Mouse (Mus musculus) activated CD4-positive, CD25-positive, alpha-beta regulatory T cell, adult 9 weeks (primary cell): ENCODE measurements around the gene Scyl3. TPM values are rescaled to one million over a fixed set of nuclear protein-coding genes. Genes with fewer than 3 reads are reported as not detected.

ENCODE experiments used
- polyA plus RNA-seq: library from polyadenylated mRNA; unstranded; fragments of 100-300 nt; shearing (Covaris generic); gene quantifications from one replicate; pipeline ENCODE4 v1.2.1, GENCODE M21; 2017

The Scyl3 gene
- 38.4 TPM for polyA plus RNA-seq

DNA sequence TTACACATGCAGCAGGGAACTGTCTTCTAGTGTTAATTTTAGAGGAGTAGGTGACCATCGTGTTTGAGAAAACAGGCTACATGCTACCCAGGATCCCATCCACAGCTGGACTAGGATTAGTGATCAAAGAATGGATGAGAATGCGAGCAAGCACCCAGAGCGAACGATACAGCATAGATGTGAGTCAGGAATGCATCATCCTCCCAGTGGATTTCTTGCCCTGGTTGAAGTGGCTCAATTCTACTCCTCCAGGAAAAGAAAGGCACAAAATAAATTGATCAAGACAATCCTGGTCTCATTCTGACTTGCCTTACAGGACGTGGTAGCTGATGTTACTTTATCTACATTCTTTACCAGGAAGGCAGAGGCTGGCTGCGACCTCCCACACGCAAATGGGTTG, at the start of gene Scyl3:
Scyl3 (plus strand) TSS at position 255 of the 400 bp plus-strand sequence.

DNA sequence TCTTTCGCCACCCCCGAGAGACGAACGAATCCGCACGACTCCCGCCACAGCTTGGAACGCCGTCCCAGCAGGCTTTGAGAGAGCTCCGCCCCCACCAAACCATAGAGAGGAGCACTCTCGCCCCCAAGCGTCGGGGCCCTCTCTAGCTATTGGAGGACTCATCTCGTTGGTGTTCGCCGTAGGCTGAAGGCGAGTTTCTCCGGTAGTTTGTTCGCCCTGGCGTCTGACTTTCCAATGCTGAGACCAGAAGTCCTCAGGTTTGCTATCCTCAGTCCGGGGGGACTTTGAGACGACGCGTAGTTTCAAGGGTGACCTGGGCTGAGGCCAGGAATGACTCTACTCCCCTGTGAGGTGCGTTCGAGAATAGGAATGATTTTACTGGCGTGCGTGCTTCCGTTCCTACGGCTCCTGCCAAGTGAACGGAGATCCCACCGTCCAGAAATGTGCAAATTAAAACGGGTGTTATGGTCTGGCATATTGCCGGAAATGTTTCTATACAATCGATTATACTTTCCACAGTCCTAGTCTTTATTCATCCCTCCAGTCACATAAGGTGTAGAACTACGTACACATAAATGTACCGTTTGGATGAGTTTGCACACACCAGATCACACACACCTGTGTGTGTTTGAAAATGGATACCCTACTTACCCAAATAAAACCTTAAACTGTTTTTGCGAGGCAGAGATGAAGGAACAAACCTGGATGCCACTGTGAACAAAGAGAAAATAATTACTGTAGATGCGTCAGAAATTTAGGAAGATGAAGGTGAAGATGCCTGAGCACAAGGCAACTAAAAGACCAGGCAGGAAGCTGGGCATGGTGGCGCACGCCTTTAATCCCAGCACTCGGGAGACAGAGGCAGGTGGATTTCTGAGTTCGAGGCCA, 66.1 kb downstream of the Scyl3 start, which contains the start of the genes BC055324 and Mettl18:
BC055324 (minus strand) TSS at position 76 of the 888 bp plus-strand sequence.
Mettl18 (plus strand) TSS at position 169 of the 888 bp plus-strand sequence.

Other genes with a start within 250 kb of the Scyl3 start
- gene Mettl11b, start 203.9 kb upstream of the Scyl3 start, polyA plus RNA-seq, result not detected
- gene Kifap3, start 149.5 kb upstream of the Scyl3 start, polyA plus RNA-seq, result 4.0 TPM
- gene BC055324, start 65.7 kb downstream of the Scyl3 start, polyA plus RNA-seq, result 4.5 TPM
- 25.7 TPM for gene Mettl18, start 65.8 kb downstream of the Scyl3 start, polyA plus RNA-seq
- 0.31 TPM for gene Sele, start 119.1 kb downstream of the Scyl3 start, polyA plus RNA-seq
- 839 TPM for gene Sell, start 132.9 kb downstream of the Scyl3 start, polyA plus RNA-seq
- 4.1 TPM for gene Selp, start 186.2 kb downstream of the Scyl3 start, polyA plus RNA-seq
- gene F5, start 222.7 kb downstream of the Scyl3 start, polyA plus RNA-seq, result not detected